Mouse (Mus musculus) thymus, postnatal 0 days (tissue): ENCODE results near the gene Hpcal4. TPM values are rescaled to one million over a fixed set of nuclear protein-coding genes. Genes with fewer than 3 reads are reported as not detected.
"Not testable (repeated sequence)": the region's sequence is repeated elsewhere in the genome, so short reads cannot be mapped to it uniquely, and the experiment has no call there.

Experiments
- DNase-seq: peaks from one replicate; pipeline ENCODE4 v3.0.0-alpha.2; 2015; ENCODE audit warnings: low spot score
- polyA plus RNA-seq: library from polyadenylated mRNA; unstranded; fragments of >200 nt; fragmentation: Nextera tagmentation; extraction: Ambion mirVana; gene quantifications from 2 replicates; pipeline ENCODE4 v1.2.1, GENCODE M21; 2015

Hpcal4 gene
- polyA plus RNA-seq, result 0.30 and 0.41 TPM in 2 replicates

GRCm38 (mm10) chr4:123182328-123183238 is at the start of gene Hpcal4:
Gene Hpcal4 (plus strand): TSS chr4:123183227.
- DNase-seq, result peak; percentile 22

- DNase-seq, result no peak
Measured at GRCm38 (mm10) chr4:123137551-123137950, 45.5 kb upstream of the Hpcal4 start.

- DNase-seq, result peak; percentile 84
Measured at GRCm38 (mm10) chr4:123139513-123140154, 43.4 kb upstream of the Hpcal4 start, which contains the start of gene Ppie. Gene Ppie (minus strand): TSS chr4:123139951.

GRCm38 (mm10) chr4:123147446-123148150 is 35.4 kb upstream of the Hpcal4 start:
- DNase-seq, result peak; percentile 29

- DNase-seq, result no peak
Measured at GRCm38 (mm10) chr4:123152003-123152402, 31.0 kb upstream of the Hpcal4 start.

- no peak for DNase-seq
Measured at GRCm38 (mm10) chr4:123152976-123153375, 30.1 kb upstream of the Hpcal4 start.

GRCm38 (mm10) chr4:123155004-123155403 is 28.0 kb upstream of the Hpcal4 start:
- peak; percentile 30 for DNase-seq

- DNase-seq, result no peak
Measured at GRCm38 (mm10) chr4:123155427-123155826, 27.6 kb upstream of the Hpcal4 start.

- DNase-seq, result no peak
Measured at GRCm38 (mm10) chr4:123155840-123156239, 27.2 kb upstream of the Hpcal4 start.

GRCm38 (mm10) chr4:123160571-123160970 is 22.5 kb upstream of the Hpcal4 start:
- DNase-seq, result no peak

GRCm38 (mm10) chr4:123161251-123161650 is 21.8 kb upstream of the Hpcal4 start:
- not testable (repeated sequence) for DNase-seq

GRCm38 (mm10) chr4:123162305-123162917 is 20.6 kb upstream of the Hpcal4 start:
- no peak for DNase-seq

- no peak for DNase-seq
Measured at GRCm38 (mm10) chr4:123164157-123164556, 18.9 kb upstream of the Hpcal4 start.

- no peak for DNase-seq
Measured at GRCm38 (mm10) chr4:123171811-123172210, 11.2 kb upstream of the Hpcal4 start.

GRCm38 (mm10) chr4:123183239-123184056 is 421 bp downstream of the Hpcal4 start:
- DNase-seq, result peak; percentile 38

- no peak for DNase-seq
Measured at GRCm38 (mm10) chr4:123184816-123185215, 1.8 kb downstream of the Hpcal4 start.

GRCm38 (mm10) chr4:123192336-123192735 is 9.3 kb downstream of the Hpcal4 start:
- no peak for DNase-seq

GRCm38 (mm10) chr4:123193791-123194190 is 10.8 kb downstream of the Hpcal4 start:
- DNase-seq, result no peak

- DNase-seq, result no peak
Measured at GRCm38 (mm10) chr4:123196695-123197094, 13.7 kb downstream of the Hpcal4 start.

- DNase-seq, result peak; percentile 53
Measured at GRCm38 (mm10) chr4:123200771-123201185, 17.8 kb downstream of the Hpcal4 start.
